Mouse (Mus musculus) lung, postnatal 0 days (tissue): Measurements from ENCODE around the gene Fam53a.

Source experiments
- CTCF ChIP-seq: IDR thresholded peaks from 2 replicates; pipeline ENCODE4 v1.5.1; 2016; ENCODE audit warnings: antibody characterized with exemption, mild to moderate bottlenecking
- EP300 ChIP-seq: IDR thresholded peaks from 2 replicates; pipeline ENCODE4 v1.6.1; 2016; ENCODE audit warnings: antibody characterized with exemption, mild to moderate bottlenecking, control low read depth

DNA sequence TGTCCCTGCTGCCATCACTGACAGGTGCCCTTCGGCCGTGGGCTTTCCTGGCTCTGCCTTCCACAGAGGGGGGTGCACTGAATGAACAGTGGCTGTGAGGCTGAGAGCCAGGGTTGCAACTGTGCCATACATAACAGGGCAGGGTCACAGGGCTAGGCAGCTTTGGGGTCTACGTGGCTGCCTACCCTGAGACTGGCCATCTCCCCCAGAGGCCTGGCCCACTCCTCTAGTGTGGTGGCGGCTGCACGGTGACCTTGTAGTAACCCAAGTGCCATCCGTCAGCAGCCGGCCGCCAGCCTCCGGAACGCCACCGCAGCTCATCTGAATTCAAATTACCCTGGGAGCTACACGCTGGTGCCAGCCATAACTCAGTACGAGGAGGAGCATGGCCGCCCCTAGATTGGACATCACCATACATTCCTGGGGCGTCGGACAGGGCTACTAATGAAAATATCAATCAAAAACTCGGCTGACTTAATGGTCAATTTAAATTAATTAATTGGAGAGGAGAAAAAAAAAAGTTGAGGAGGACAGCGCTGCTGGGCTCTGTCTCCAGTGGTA, 41.9 kb downstream of the Fam53a start:
- TF ChIP-seq CTCF (no peak), EP300 (no peak)
